Mouse (Mus musculus): Measurements from ENCODE around the gene Dock7.
"Not testable (repeated sequence)": the region's sequence is repeated elsewhere in the genome, so short reads cannot be mapped to it uniquely, and the experiment has no call there.

DNA sequence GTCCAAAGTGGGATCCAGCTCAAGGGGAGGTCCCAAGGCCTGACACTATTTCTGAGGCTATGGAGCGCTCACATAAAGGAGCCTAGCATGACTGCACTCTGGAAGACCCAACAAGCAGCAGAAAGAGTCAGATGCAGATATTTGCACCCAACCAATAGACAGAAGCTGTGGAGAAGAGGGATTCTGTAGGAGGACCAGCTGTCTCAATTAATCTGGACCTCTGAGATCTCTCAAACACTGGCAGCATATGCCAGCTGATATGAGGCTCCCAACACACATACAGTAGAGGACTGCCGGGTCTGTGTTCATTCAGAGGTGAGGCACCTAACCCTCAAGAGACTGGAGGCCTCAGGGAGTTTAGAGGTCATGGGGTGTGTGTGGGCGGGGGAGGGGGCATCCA is 140.7 kb downstream of the Dock7 start:
- not testable (repeated sequence) for TF ChIP-seq POLR2A, CTCF (IDR thresholded peaks at IDR 0.05; ENCODE audit: insufficient read depth, low read depth, low read length)

Data from olfactory bulb, adult 2 months (tissue).